Mouse (Mus musculus) liver, postnatal 0 days (tissue): ENCODE measurements at regions not wholly inside any gene's neighbourhood (a gene's known extent, or its start where the extent isn't known, plus 50 kb on each side); places are given as distances from the start of the nearest gene placed in this dataset.

Experiments used
- ATAC-seq: fragments of 200-750 bp; cut with Nextera tagmentation; 2 replicates; pipeline ENCODE4 v1.8.0; 2017; ENCODE audit warnings: mild to moderate bottlenecking, moderate library complexity
- DNase-seq: peaks from one replicate; pipeline ENCODE4 v3.0.0-alpha.2; 2016
- H3K27ac ChIP-seq: fragments of 300-500 bp; sonication (generic); 2 replicates; pipeline ENCODE4 v1.5.1; 2014; ENCODE audit warnings: antibody characterized with exemption, moderate library complexity, mild to moderate bottlenecking, low read depth
- H3K27me3 ChIP-seq: fragments of 300-500 bp; sonication (generic); 2 replicates; pipeline ENCODE4 v1.6.1; 2014; ENCODE audit warnings: low read length, control low read depth, mixed read lengths; ENCODE audit not compliant: insufficient read depth
- H3K36me3 ChIP-seq: fragments of 300-500 bp; sonication (generic); replicated peaks from 2 replicates; pipeline ENCODE4 v1.6.1; 2014; ENCODE audit warnings: mild to moderate bottlenecking, control low read depth, low read length, moderate library complexity, mixed read lengths; ENCODE audit not compliant: insufficient read depth
- H3K4me1 ChIP-seq: fragments of 300-500 bp; sonication (generic); 2 replicates; pipeline ENCODE4 v1.6.1; 2014; ENCODE audit warnings: antibody characterized with exemption, mild to moderate bottlenecking, control low read depth; ENCODE audit not compliant: insufficient read depth
- H3K4me2 ChIP-seq: fragments of 300-500 bp; sonication (generic); 2 replicates; pipeline ENCODE4 v1.6.1; 2014; ENCODE audit warnings: low read depth, mild to moderate bottlenecking, low read length, moderate library complexity, mixed read lengths
- H3K4me3 ChIP-seq: fragments of 300-500 bp; sonication (generic); 2 replicates; pipeline ENCODE4 v1.5.1; 2014; ENCODE audit warnings: low read depth, low read length
- H3K9ac ChIP-seq: fragments of 300-500 bp; sonication (generic); replicated peaks from 2 replicates; pipeline ENCODE4 v1.6.1; 2014; ENCODE audit warnings: mild to moderate bottlenecking, moderate library complexity
- H3K9me3 ChIP-seq: fragments of 300-500 bp; sonication (generic); 2 replicates; pipeline ENCODE4 v1.6.1; 2016; ENCODE audit warnings: mild to moderate bottlenecking, control low read depth, low read length, mixed read lengths
- CTCF ChIP-seq: sonication (generic); IDR thresholded peaks from 2 replicates; pipeline ENCODE4 v1.5.1; 2016; ENCODE audit warnings: antibody characterized with exemption, low read depth
- EP300 ChIP-seq: IDR thresholded peaks from 2 replicates; pipeline ENCODE4 v1.6.1; 2016; ENCODE audit warnings: antibody characterized with exemption, low read depth, mild to moderate bottlenecking
- WGBS: fragments of 180-500 bp; shearing (Covaris S2); extraction: QIAGEN DNeasy Blood & Tissue Kit; methylation state at CpG from one replicate; pipeline ENCODE4 v1.1.7; 2014; ENCODE audit not compliant: insufficient replicate concordance; 5-methylcytosine and 5-hydroxymethylcytosine counted together

DNA sequence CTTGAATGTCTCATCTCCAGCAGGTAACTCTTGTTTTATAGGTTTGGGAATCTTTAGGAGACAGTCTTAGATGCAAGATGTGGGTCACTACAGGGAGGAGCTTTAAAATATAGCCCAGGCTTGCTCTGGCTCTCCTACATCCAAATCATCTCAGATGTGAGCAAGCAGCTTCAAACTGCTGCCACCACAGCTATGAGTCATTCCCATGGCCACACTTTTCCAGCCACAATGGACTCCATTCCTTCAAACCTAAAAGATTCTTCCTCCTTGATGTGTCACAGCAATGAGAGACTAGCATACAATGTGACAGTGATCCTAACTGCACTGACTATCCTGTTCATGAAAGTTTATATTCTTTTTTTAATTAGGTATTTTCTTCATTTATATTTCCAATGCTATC is 640.5 kb upstream of the A1bg start:
- Histone ChIP-seq H3K4me1 (no peaks in the 10 kb centered on the region), H3K27me3 (no peaks in the 10 kb centered on the region), H3K36me3 (no peaks in the 10 kb centered on the region), H3K4me3 (no peak overlapping the region), H3K9me3 (no peaks in the 10 kb centered on the region), H3K4me2 (no peak overlapping the region), H3K27ac (no peak overlapping the region), H3K9ac (no peak overlapping the region)
- ATAC-seq (no peak), DNase-seq (no peak)
- no peak for TF ChIP-seq EP300
- no peak for TF ChIP-seq CTCF

GRCm38 (mm10) chr15:61562252-61562651 is 639.4 kb upstream of the A1bg start:
- no peak for ATAC-seq
- DNase-seq: no peak
- Histone ChIP-seq H3K36me3 (no peaks in the 10 kb centered on the region), H3K9ac (no peak overlapping the region), H3K4me1 (no peaks in the 10 kb centered on the region), H3K4me2 (no peak overlapping the region), H3K4me3 (no peak overlapping the region), H3K27ac (no peak overlapping the region), H3K27me3 (no peaks in the 10 kb centered on the region), H3K9me3 (no peaks in the 10 kb centered on the region)
- no peak for TF ChIP-seq CTCF
- no peak for TF ChIP-seq EP300
- WGBS: 38% methylated on average over 2 of the region's 2 CpGs

GRCm38 (mm10) chr15:61553908-61554307 is 631.1 kb upstream of the A1bg start:
- WGBS: 78% methylated on average over 2 of the region's 2 CpGs
- H3K9ac ChIP-seq: no peak overlapping the region
- H3K4me3 ChIP-seq: no peak overlapping the region
- H3K27me3 ChIP-seq: no peaks in the 10 kb centered on the region
- no peaks in the 10 kb centered on the region for H3K9me3 ChIP-seq
- H3K4me1 ChIP-seq: no peaks in the 10 kb centered on the region
- no peak overlapping the region for H3K4me2 ChIP-seq
- DNase-seq (no peak), ATAC-seq (no peak)
- no peaks in the 10 kb centered on the region for H3K36me3 ChIP-seq
- no peak overlapping the region for H3K27ac ChIP-seq
- no peak for TF ChIP-seq CTCF
- TF ChIP-seq EP300: no peak

DNA sequence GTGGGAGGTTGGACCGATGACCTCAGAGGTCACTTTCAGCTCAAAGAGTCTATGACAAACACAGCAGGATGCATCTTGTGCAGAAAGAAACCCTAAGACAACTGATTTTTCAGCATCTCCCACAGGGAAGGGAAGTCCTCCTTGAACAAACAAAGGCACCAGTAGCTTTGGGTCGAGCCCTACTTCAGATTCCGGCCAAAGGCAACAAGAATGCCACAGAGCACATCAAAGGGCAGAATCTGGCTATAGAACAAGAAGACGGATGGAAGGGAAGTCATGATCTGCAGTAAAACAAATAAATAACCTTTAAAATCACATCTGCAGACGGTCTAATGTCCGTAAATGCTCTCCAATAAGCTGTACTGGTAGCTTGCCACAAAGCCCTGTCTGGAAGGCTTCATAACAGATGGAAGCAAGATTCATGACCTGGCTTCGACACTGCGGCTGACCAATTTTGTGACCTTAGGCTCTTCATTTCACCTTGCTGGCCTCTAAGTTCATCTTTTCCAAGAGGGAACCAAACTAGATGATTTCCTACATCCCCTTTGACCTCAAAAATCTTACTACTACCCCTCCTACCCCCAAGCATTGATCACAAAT is 630.4 kb upstream of the A1bg start:
- DNase-seq (no peak), ATAC-seq (no peak)
- Histone ChIP-seq H3K4me3 (no peak overlapping the region), H3K27me3 (no peaks in the 10 kb centered on the region), H3K27ac (no peak overlapping the region), H3K9me3 (no peaks in the 10 kb centered on the region), H3K4me2 (no peak overlapping the region), H3K4me1 (no peaks in the 10 kb centered on the region), H3K9ac (no peak overlapping the region), H3K36me3 (no peaks in the 10 kb centered on the region)
- TF ChIP-seq CTCF (no peak), EP300 (no peak)
- WGBS: 65% methylated on average over 8 of the region's 8 CpGs

- no peak overlapping the region for H3K4me2 ChIP-seq
- ATAC-seq (no peak), DNase-seq (no peak)
- H3K27ac ChIP-seq: no peak overlapping the region
- no peaks in the 10 kb centered on the region for H3K4me1 ChIP-seq
- 65% methylated on average over 5 of the region's 5 CpGs for WGBS
- H3K4me3 ChIP-seq: no peak overlapping the region
- no peaks in the 10 kb centered on the region for H3K9me3 ChIP-seq
- no peaks in the 10 kb centered on the region for H3K36me3 ChIP-seq
- no peak for TF ChIP-seq EP300
- TF ChIP-seq CTCF: no peak
- no peaks in the 10 kb centered on the region for H3K27me3 ChIP-seq
- H3K9ac ChIP-seq: no peak overlapping the region
These were observed 628.4 kb upstream of the A1bg start for GRCm38 (mm10) chr15:61551206-61551605.

DNA sequence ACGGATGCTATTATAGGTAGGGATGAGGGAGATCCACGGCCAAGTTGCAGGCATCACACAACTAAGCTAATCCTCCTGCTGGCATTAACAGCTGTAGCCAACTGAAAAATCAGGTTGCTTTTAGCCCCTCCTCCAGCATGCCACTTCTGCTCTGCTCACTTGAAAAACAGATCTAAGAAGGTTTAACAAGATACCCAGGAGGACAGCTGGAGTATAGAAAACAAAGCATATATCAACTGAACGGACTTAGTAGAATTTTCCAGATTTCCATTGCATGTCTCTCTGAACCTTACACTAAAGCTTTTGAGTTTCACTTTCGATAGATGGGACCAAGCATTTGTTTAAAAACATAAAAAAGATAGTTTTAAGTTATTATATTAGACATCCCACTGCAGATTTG is 625.6 kb upstream of the A1bg start:
- TF ChIP-seq EP300 (no peak), CTCF (no peak)

DNA sequence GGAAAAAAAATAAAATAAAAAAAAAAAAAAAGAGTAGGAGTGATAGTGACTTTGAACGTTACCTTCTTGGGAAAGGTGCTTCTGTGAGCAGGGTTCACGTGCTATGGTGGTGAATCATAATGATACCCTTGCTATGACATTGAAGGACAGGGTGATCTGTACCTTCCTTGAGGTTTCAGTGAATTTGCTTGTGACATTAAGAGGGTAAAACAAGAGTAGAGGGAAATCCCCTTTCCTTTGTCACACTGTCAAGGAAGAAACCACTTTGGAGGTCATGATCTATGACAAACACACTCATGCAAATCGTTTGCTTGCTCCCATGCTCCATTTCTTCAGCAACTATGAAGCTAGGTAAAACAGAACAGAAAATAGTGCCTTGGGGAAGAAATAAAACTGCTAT is 623.8 kb upstream of the A1bg start:
- H3K4me1 ChIP-seq: no peaks in the 10 kb centered on the region; the same call in 1 of the 2 replicates
- 66% methylated on average over 3 of the region's 3 CpGs for WGBS
- H3K9me3 ChIP-seq: no peaks in the 10 kb centered on the region
- TF ChIP-seq EP300 (no peak), CTCF (no peak)
- H3K36me3 ChIP-seq: no peaks in the 10 kb centered on the region
- no peak overlapping the region for H3K4me2 ChIP-seq
- ATAC-seq (no peak), DNase-seq (no peak)
- H3K27ac ChIP-seq: no peak overlapping the region
- H3K27me3 ChIP-seq: no peaks in the 10 kb centered on the region
- no peak overlapping the region for H3K4me3 ChIP-seq
- H3K9ac ChIP-seq: no peak overlapping the region

More for the DNA sequence above, 625.6 kb upstream of the A1bg start:
- H3K4me2 ChIP-seq: no peak overlapping the region
- H3K27ac ChIP-seq: no peak overlapping the region
- H3K27me3 ChIP-seq: no peaks in the 10 kb centered on the region
- H3K9me3 ChIP-seq: no peaks in the 10 kb centered on the region
- H3K4me1 ChIP-seq: no peaks in the 10 kb centered on the region
- no peak for DNase-seq
- WGBS: 67% methylated on average over 4 of the region's 4 CpGs
- H3K4me3 ChIP-seq: no peak overlapping the region
- no peak for ATAC-seq
- no peaks in the 10 kb centered on the region for H3K36me3 ChIP-seq
- H3K9ac ChIP-seq: no peak overlapping the region
